Mouse (Mus musculus): ENCODE data around the gene Asphd2. TPM values are rescaled to one million over a fixed set of nuclear protein-coding genes. Genes with fewer than 3 reads are reported as not detected.
"Not testable (repeated sequence)": the region's sequence is repeated elsewhere in the genome, so short reads cannot be mapped to it uniquely, and the experiment has no call there.

The Asphd2 gene
- 104 and 106 TPM in 2 replicates for polyA plus RNA-seq (2015; fragmentation: Nextera tagmentation; extraction: Ambion mirVana)

- 1% methylated on average over 41 of the region's 67 CpGs for WGBS
- Histone ChIP-seq H3K27ac (replicated peaks) (peak within 1 kb of the TSS; percentile 91), H3K4me3 (peak within 1 kb of the TSS; percentile 70), H3K27me3 (no peaks in the 10 kb centered on the region), H3K4me1 (replicated peaks) (peaks cover 47% of the 10 kb centered on the region), H3K36me3 (0 out of 2 replicates have a peak, but pooled peaks cover 4% of the 10 kb centered on the region), H3K9ac (peak within 1 kb of the TSS; percentile 69), H3K9me3 (no peaks in the 10 kb centered on the region), H3K4me2 (peak within 1 kb of the TSS; percentile 89)
- peak; percentile 89 for ATAC-seq (ENCODE audit: low FRiP score, low read depth)
These were observed at the start of gene Asphd2 for GRCm38 (mm10) chr5:112394779-112395443. Asphd2 (minus strand) TSS chr5:112394866.

DNA sequence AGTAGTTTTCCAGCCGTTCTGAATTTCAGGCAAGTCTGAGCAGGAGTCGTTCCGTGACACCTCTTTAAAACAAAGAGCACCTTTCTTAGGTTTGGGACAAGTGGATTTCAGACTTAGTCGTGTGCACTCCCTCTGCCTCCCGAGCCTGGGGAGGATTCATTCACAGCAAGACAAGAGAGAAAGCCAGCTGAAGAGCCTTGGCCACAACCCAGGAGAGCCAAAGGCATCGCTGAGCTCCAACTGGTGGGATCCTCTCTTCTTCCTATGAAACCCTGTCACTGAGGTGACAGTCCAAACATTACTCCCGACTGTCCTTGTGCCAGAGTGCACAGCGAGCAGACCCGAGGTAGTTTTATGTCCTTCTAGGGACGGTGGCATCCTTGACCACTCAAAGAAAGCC, 43.9 kb upstream of the Asphd2 start:
- Histone ChIP-seq H3K27ac (replicated peaks) (no peak overlapping the region), H3K4me3 (no peak overlapping the region), H3K4me2 (no peak overlapping the region), H3K4me1 (replicated peaks) (no peaks in the 10 kb centered on the region), H3K9me3 (no peaks in the 10 kb centered on the region), H3K36me3 (no peaks in the 10 kb centered on the region), H3K27me3 (no peaks in the 10 kb centered on the region), H3K9ac (no peak overlapping the region)
- WGBS = 64% methylated on average over 10 of the region's 10 CpGs
- ATAC-seq (ENCODE audit: low FRiP score, low read depth) = no peak

GRCm38 (mm10) chr5:112433004-112433403, 38.3 kb upstream of the Asphd2 start:
- WGBS = under 1% methylated on average over 8 of the region's 8 CpGs
- Histone ChIP-seq H3K4me3 (no peak overlapping the region), H3K27ac (replicated peaks) (no peak overlapping the region), H3K4me2 (peak overlapping the region; percentile 0; the same call in 1 of the 2 replicates), H3K9me3 (no peaks in the 10 kb centered on the region), H3K36me3 (no peaks in the 10 kb centered on the region), H3K9ac (no peak overlapping the region), H3K4me1 (replicated peaks) (peaks cover 4% of the 10 kb centered on the region), H3K27me3 (no peaks in the 10 kb centered on the region)
- ATAC-seq (ENCODE audit: low FRiP score, low read depth) = peak; percentile 50; the same call in 1 of the 2 replicates

DNA sequence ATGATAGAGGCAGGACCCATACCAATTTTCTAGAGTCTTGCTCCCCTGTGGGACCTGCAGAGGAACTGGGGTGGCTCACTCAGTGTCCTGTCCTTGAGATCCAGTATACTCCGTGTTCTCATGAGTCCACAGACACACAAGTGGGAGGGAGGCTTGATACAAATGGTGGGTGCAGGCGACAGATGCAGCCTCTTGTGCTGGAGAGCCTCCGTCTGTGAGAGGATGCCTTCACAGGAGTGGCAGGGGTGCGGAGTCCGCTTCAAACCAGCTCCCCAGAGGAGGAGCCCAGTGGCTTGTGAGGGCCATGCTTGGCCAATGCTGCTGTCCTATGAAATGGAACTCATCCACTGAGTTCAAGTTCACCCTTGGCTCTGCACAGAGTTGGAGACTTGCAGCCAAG, 37.4 kb upstream of the Asphd2 start:
- Histone ChIP-seq H3K9me3 (no peaks in the 10 kb centered on the region), H3K4me1 (replicated peaks) (peaks cover 4% of the 10 kb centered on the region), H3K4me2 (no peak overlapping the region), H3K9ac (no peak overlapping the region), H3K27ac (replicated peaks) (no peak overlapping the region), H3K4me3 (no peak overlapping the region), H3K36me3 (no peaks in the 10 kb centered on the region), H3K27me3 (no peaks in the 10 kb centered on the region)
- WGBS = 68% methylated on average over 5 of the region's 5 CpGs
- ATAC-seq (ENCODE audit: low FRiP score, low read depth) = no peak

DNA sequence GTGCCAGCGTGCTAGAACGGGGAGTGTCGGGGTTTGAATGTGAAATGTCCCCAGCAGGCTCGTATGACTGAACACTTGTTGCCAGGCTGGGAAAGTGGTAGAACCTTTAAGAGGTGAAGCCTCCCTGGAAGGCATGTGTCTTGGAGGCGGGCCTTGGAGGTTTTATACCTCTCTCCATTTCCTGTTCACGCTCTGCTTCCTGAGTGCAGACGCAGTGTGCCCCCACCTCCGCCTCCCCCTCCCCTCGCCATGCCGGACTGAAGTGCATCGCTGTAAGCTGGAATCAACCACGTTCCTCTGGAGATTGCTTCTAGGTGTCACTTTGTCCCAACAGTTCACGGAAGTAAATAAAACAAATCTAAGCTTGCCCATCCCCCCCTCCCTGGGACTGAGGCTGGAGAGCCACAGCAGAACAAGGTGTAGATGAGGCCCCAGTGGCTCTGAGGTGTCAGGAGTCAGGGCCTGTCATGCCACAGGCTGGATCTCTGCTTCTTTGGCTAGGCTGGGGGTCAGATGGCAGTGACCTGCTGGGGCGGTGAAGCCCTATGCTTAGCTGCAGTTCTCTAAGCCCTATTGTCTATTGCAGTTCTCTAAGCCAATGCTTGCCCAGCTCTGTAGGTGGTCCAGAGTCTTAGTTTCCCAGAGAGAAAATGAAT, 36.6 kb upstream of the Asphd2 start:
- H3K9me3 ChIP-seq = no peaks in the 10 kb centered on the region
- H3K4me2 ChIP-seq = no peak overlapping the region
- H3K4me1 ChIP-seq (replicated peaks) = peaks cover 4% of the 10 kb centered on the region
- H3K27me3 ChIP-seq = no peaks in the 10 kb centered on the region
- ATAC-seq (ENCODE audit: low FRiP score, low read depth) = no peak
- no peak overlapping the region for H3K4me3 ChIP-seq
- H3K36me3 ChIP-seq = no peaks in the 10 kb centered on the region
- no peak overlapping the region for H3K27ac ChIP-seq (replicated peaks)
- WGBS = 36% methylated on average over 14 of the region's 14 CpGs
- H3K9ac ChIP-seq = no peak overlapping the region

GRCm38 (mm10) chr5:112428944-112429343, 34.3 kb upstream of the Asphd2 start:
- Histone ChIP-seq H3K27ac (replicated peaks) (no peak overlapping the region), H3K4me1 (replicated peaks) (peaks cover 4% of the 10 kb centered on the region), H3K9ac (no peak overlapping the region), H3K27me3 (no peaks in the 10 kb centered on the region), H3K4me3 (no peak overlapping the region), H3K9me3 (no peaks in the 10 kb centered on the region), H3K36me3 (no peaks in the 10 kb centered on the region), H3K4me2 (peak overlapping the region; percentile 13; the same call in 1 of the 2 replicates)
- ATAC-seq (ENCODE audit: low FRiP score, low read depth) = peak; percentile 50; the same call in 1 of the 2 replicates
- WGBS = 10% methylated on average over 19 of the region's 19 CpGs

GRCm38 (mm10) chr5:112427283-112427682, 32.6 kb upstream of the Asphd2 start:
- Histone ChIP-seq H3K27me3 (no peaks in the 10 kb centered on the region), H3K36me3 (0 out of 2 replicates have a peak, but pooled peaks cover 3% of the 10 kb centered on the region), H3K9me3 (no peaks in the 10 kb centered on the region), H3K4me1 (replicated peaks) (no peaks in the 10 kb centered on the region), H3K4me2 (no peak overlapping the region), H3K4me3 (no peak overlapping the region), H3K9ac (no peak overlapping the region), H3K27ac (replicated peaks) (no peak overlapping the region)
- no peak for ATAC-seq (ENCODE audit: low FRiP score, low read depth)
- WGBS = 38% methylated on average over 2 of the region's 2 CpGs

DNA sequence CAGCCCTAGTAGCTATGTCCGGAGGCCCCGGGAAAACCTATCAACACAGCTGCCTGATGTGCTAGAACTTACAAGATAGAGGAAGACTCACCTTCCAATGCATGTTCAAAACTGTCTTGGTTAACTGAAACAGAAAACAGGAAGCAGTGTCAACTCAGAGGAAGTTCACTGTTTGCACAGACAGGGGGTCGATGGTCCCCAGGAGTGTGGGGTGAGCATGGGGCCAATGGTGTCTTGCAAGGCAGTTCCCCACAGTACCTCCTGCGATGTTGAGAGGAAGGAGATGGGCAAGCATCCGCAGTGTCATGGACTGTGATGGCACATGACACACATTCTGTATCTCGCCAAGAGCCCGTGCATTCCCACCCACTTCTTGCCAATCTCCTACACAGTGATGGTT, 32.0 kb upstream of the Asphd2 start:
- H3K4me2 ChIP-seq = no peak overlapping the region
- H3K36me3 ChIP-seq = peaks cover 8% of the 10 kb centered on the region; the same call in 1 of the 2 replicates
- no peak for ATAC-seq (ENCODE audit: low FRiP score, low read depth)
- H3K27ac ChIP-seq (replicated peaks) = no peak overlapping the region
- H3K4me1 ChIP-seq (replicated peaks) = no peaks in the 10 kb centered on the region
- 89% methylated on average over 7 of the region's 7 CpGs for WGBS
- H3K9me3 ChIP-seq = no peaks in the 10 kb centered on the region
- H3K4me3 ChIP-seq = no peak overlapping the region
- no peaks in the 10 kb centered on the region for H3K27me3 ChIP-seq
- H3K9ac ChIP-seq = no peak overlapping the region

DNA sequence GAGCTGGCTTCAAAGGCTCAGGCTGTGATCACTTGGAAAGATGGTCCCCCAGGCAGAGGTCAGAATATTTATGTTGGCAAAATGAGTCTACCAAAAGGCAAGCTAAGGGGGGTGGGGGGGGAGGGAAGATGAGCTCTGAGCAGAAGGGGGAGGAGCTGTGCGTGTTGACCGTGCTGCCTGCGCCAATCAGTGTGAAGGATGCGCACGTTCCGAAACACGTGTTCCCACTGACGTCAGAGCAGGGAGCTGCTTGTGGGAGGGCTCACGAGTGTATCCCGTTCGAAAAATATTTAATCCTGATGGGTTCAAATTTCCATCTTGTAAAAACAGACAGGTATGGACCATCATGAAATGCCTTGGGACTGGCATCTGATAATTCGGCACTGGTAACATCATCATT, 24.9 kb upstream of the Asphd2 start:
- WGBS = 26% methylated on average over 12 of the region's 12 CpGs
- no peaks in the 10 kb centered on the region for H3K9me3 ChIP-seq
- no peaks in the 10 kb centered on the region for H3K27me3 ChIP-seq
- ATAC-seq (ENCODE audit: low FRiP score, low read depth) = no peak
- peaks cover 20% of the 10 kb centered on the region for H3K4me1 ChIP-seq (replicated peaks)
- H3K4me2 ChIP-seq = peak overlapping the region; percentile 11; the same call in 1 of the 2 replicates
- H3K36me3 ChIP-seq = peaks cover 21% of the 10 kb centered on the region
- no peak overlapping the region for H3K9ac ChIP-seq
- no peak overlapping the region for H3K27ac ChIP-seq (replicated peaks)
- no peak overlapping the region for H3K4me3 ChIP-seq

GRCm38 (mm10) chr5:112418023-112418422, 23.4 kb upstream of the Asphd2 start:
- ATAC-seq (ENCODE audit: low FRiP score, low read depth) = no peak
- no peak overlapping the region for H3K9ac ChIP-seq
- no peak overlapping the region for H3K4me2 ChIP-seq
- peaks cover 20% of the 10 kb centered on the region for H3K4me1 ChIP-seq (replicated peaks)
- H3K36me3 ChIP-seq = peaks cover 18% of the 10 kb centered on the region
- WGBS = 49% methylated on average over 4 of the region's 4 CpGs
- H3K4me3 ChIP-seq = no peak overlapping the region
- H3K27ac ChIP-seq (replicated peaks) = peak overlapping the region; percentile 38; the same call in 1 of the 2 replicates
- no peaks in the 10 kb centered on the region for H3K27me3 ChIP-seq
- H3K9me3 ChIP-seq = no peaks in the 10 kb centered on the region

DNA sequence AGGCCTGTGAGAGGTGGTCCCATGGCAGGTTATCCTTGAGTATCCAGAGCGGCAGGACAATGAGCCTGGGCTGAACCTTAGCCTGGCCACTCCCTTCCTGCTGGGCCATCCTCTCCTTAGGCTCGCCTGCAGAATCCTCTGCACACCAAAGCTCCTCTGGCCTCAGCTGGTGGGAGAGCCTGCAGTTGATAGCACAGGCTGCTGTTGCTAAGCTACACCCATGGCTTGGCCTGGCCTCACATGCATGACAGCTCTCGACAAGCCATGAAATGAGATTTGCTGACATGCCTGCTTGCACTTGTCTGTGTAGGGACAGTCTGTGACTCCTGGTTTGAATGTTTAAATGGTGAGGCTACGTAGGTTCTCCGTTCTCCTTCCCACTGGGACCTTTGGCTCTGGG, 22.0 kb upstream of the Asphd2 start:
- Histone ChIP-seq H3K36me3 (peaks cover 13% of the 10 kb centered on the region; the same call in 1 of the 2 replicates), H3K27ac (replicated peaks) (peak overlapping the region; percentile 69), H3K27me3 (no peaks in the 10 kb centered on the region), H3K4me2 (no peak overlapping the region), H3K9ac (no peak overlapping the region), H3K4me1 (replicated peaks) (peaks cover 30% of the 10 kb centered on the region), H3K4me3 (no peak overlapping the region), H3K9me3 (no peaks in the 10 kb centered on the region)
- WGBS = 26% methylated on average over 5 of the region's 5 CpGs
- ATAC-seq (ENCODE audit: low FRiP score, low read depth) = peak; percentile 39

DNA sequence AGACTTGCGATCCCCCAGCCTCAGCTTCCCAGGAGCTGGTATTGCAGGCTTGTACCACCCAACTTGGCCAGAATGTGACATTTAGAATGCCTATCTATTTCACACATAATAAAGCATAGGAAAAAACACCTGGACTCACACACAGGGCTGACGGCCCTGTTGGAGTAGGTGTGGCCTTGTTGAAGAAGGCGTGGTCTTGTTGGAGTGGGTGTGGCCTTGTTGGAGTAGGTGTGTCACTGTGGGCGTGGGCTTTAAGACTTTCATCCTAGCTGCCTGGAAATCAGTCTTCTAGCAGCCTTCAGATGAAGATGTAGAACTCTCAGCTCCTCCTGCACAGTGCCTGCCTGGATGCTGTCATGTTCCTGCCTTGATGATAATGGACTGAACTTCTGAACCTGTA, 18.1 kb upstream of the Asphd2 start:
- not testable (repeated sequence) for H3K4me3 ChIP-seq; H3K4me2 ChIP-seq; H3K9me3 ChIP-seq; H3K9ac ChIP-seq; H3K36me3 ChIP-seq; H3K27ac ChIP-seq (replicated peaks); H3K27me3 ChIP-seq; ATAC-seq (ENCODE audit: low FRiP score, low read depth)
- H3K4me1 ChIP-seq (replicated peaks) = peaks cover 46% of the 10 kb centered on the region
- 85% methylated on average over 4 of the region's 4 CpGs for WGBS

Measured in hindbrain, embryonic 15.5 days (tissue).